Mouse (Mus musculus) heart, embryonic 14.5 days (tissue): Measurements from ENCODE around the gene Maff. TPM values are rescaled to one million over a fixed set of nuclear protein-coding genes. Genes with fewer than 3 reads are reported as not detected.
A peak's percentile ranks its signal among the peaks of the same experiment; 100 is the strongest.

Source experiments
- ATAC-seq: fragments of 200-750 bp; cut with Nextera tagmentation; 2 replicates; pipeline ENCODE4 v1.8.0; 2017; ENCODE audit warnings: low read depth, moderate TSS enrichment; ENCODE audit not compliant: insufficient number of reproducible peaks, insufficient read depth, low FRiP score
- H3K27ac ChIP-seq, 2 experiments: fragments of 200-500 bp in 1 of 2; fragments of 300-500 bp in 1 of 2; sonication (generic) in 1 of 2; replicated peaks in 1 of 2; 2 replicates each; pipeline ENCODE4 v1.5.1; 2012 to 2014; ENCODE audit warnings: low read depth in 2 of 2, low read length in 2 of 2, control low read depth in 1 of 2, mild to moderate bottlenecking in 1 of 2, mixed read lengths in 1 of 2; ENCODE audit not compliant: control insufficient read depth in 1 of 2, insufficient read depth in 1 of 2
- H3K27me3 ChIP-seq: fragments of 300-500 bp; sonication (generic); 2 replicates; pipeline ENCODE4 v1.6.1; 2014; ENCODE audit warnings: mild to moderate bottlenecking, low read length, control low read depth; ENCODE audit not compliant: control insufficient read depth, insufficient read depth
- H3K36me3 ChIP-seq: fragments of 300-500 bp; sonication (generic); 2 replicates; pipeline ENCODE4 v1.6.1; 2014; ENCODE audit warnings: mild to moderate bottlenecking, control low read depth, low read length, mixed read lengths; ENCODE audit not compliant: control insufficient read depth, insufficient read depth
- H3K4me1 ChIP-seq, 2 experiments: fragments of 200-500 bp in 1 of 2; fragments of 300-500 bp in 1 of 2; sonication (generic) in 1 of 2; 2 replicates each; pipeline ENCODE4 v1.6.1; 2012 to 2014; ENCODE audit warnings: low read length in 2 of 2, control low read depth in 1 of 2, mixed read lengths in 1 of 2; ENCODE audit not compliant: control insufficient read depth in 2 of 2, insufficient read depth in 2 of 2
- H3K4me2 ChIP-seq: fragments of 300-500 bp; sonication (generic); 2 replicates; pipeline ENCODE4 v1.6.1; 2014; ENCODE audit warnings: mild to moderate bottlenecking, low read length
- H3K4me3 ChIP-seq, 2 experiments: fragments of 200-500 bp in 1 of 2; fragments of 300-500 bp in 1 of 2; sonication (generic) in 1 of 2; 2 replicates each; pipeline ENCODE4 v1.5.1; 2012 to 2014; ENCODE audit warnings: low read length in 2 of 2, mild to moderate bottlenecking in 2 of 2, control low read depth in 1 of 2, low read depth in 1 of 2, moderate library complexity in 1 of 2; ENCODE audit not compliant: control insufficient read depth in 1 of 2, insufficient read depth in 1 of 2
- H3K9ac ChIP-seq: fragments of 300-500 bp; sonication (generic); 2 replicates; pipeline ENCODE4 v1.6.1; 2014; ENCODE audit warnings: mild to moderate bottlenecking, low read length
- H3K9me3 ChIP-seq: fragments of 300-500 bp; sonication (generic); 2 replicates; pipeline ENCODE4 v1.6.1; 2016; ENCODE audit warnings: low read length, control low read depth; ENCODE audit not compliant: control insufficient read depth
- WGBS: fragments of 180-500 bp; shearing (Covaris S2); extraction: QIAGEN DNeasy Blood & Tissue Kit; methylation state at CpG from one replicate; pipeline ENCODE4 v1.1.7; 2014; 5-methylcytosine and 5-hydroxymethylcytosine counted together
- polyA plus RNA-seq: library from polyadenylated mRNA; unstranded; fragments of >200 nt; fragmentation: Nextera tagmentation; extraction: Ambion mirVana; gene quantifications from 2 replicates; pipeline ENCODE4 v1.2.1, GENCODE M21; 2014

Maff gene
- polyA plus RNA-seq, 1 experiment from 2014 or later, result 2.2 TPM

DNA sequence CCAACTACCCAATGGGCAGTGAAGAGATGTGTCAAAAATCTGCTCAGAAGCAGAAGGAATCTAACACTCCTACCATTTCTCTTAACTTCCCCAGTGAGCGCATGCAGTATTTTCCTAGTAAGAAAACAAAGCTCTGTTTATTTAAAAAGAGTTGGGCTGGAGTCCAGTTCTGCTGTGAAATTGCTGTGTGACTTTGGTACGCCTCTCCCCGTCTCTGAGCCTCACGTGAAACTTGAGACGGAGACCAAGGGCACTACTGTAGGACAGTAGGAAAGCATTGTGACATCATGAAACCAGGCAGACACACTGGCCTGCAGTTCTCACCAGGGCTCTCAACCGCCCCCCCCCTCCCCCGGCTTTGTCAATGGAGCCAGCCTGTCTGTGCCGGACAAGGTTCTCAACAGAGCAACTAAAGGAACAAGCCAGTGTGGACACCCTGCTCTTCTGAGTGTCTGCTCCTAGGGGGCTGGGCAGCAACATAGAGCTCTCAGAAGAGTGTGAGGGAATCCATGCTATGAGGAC is 32.5 kb upstream of the Maff start:
- no peaks in the 10 kb centered on the region for H3K9me3 ChIP-seq
- peaks cover 0 to 2% of the 10 kb centered on the region in 2 experiments; a peak in 1 of 4 replicates for H3K4me1 ChIP-seq
- H3K4me2 ChIP-seq, result no peak overlapping the region
- no peak for ATAC-seq
- no peak overlapping the region for H3K27ac ChIP-seq
- no peak overlapping the region for H3K4me3 ChIP-seq
- peaks cover 12% of the 10 kb centered on the region for H3K36me3 ChIP-seq
- WGBS, result 47% methylated on average over 8 of the region's 8 CpGs
- H3K9ac ChIP-seq, result no peak overlapping the region
- H3K27me3 ChIP-seq, result no peaks in the 10 kb centered on the region

- H3K9ac ChIP-seq, result no peak overlapping the region
- no peak for ATAC-seq
These were observed 24.7 kb upstream of the Maff start for GRCm38 (mm10) chr15:79321733-79322190.

DNA sequence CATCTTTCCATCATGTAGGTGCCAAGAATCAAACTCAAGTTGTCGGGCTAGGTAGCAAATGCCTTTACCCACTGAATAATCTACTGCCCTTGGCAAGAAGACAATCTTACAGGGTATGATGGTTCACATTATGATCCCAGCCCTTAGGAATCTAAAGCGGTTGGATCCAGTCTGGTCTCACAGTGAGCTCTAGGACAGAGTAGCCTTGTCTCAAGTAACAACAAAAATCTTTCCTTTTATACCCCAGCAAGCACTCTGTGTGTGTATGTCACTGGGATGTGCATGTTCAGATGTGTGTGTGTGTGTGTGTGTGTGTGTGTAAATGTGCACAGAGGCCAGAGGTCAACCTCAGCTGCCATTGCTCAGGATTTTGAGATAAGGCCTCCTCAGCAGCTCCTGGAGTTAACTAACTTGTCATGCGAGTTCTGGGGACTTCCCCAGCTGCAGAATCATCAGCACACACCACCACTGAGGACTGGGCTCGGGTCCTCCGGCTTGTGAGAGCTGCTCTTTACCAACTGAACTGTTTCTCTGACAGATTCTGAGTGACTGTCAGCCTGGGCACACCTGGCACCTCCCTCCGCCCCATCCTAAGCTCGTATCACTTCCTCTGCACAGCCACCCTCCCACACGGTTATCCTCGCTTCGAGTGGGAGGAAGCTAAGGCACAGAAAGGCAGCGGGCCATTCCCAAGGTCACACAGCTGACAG is 24.0 kb upstream of the Maff start:
- H3K9ac ChIP-seq, result 0 out of 2 replicates have a peak overlapping the region, but pooled peaks have one; percentile 14
- H3K27ac ChIP-seq, result peak overlapping the region; percentile 15 to 87
- no peak for ATAC-seq
- peaks cover 30 to 42% of the 10 kb centered on the region in 2 experiments for H3K4me1 ChIP-seq
- no peaks in the 10 kb centered on the region for H3K36me3 ChIP-seq
- H3K4me3 ChIP-seq, result no peak overlapping the region
- H3K27me3 ChIP-seq, result no peaks in the 10 kb centered on the region
- H3K9me3 ChIP-seq, result no peaks in the 10 kb centered on the region
- H3K4me2 ChIP-seq, result no peak overlapping the region
- WGBS, result 50% methylated on average over 11 of the region's 11 CpGs

More at GRCm38 (mm10) chr15:79321733-79322190, 24.7 kb upstream of the Maff start:
- Histone ChIP-seq H3K9me3 (no peaks in the 10 kb centered on the region), H3K4me3 (no peak overlapping the region), H3K27ac (0 out of 4 replicates have a peak overlapping the region, but pooled peaks of 1 of the 2 experiments have one; percentile 87), H3K4me1 (peaks cover 26 to 36% of the 10 kb centered on the region in 2 experiments), H3K27me3 (no peaks in the 10 kb centered on the region), H3K4me2 (no peak overlapping the region), H3K36me3 (no peaks in the 10 kb centered on the region)
- 39% methylated on average over 5 of the region's 5 CpGs for WGBS

DNA sequence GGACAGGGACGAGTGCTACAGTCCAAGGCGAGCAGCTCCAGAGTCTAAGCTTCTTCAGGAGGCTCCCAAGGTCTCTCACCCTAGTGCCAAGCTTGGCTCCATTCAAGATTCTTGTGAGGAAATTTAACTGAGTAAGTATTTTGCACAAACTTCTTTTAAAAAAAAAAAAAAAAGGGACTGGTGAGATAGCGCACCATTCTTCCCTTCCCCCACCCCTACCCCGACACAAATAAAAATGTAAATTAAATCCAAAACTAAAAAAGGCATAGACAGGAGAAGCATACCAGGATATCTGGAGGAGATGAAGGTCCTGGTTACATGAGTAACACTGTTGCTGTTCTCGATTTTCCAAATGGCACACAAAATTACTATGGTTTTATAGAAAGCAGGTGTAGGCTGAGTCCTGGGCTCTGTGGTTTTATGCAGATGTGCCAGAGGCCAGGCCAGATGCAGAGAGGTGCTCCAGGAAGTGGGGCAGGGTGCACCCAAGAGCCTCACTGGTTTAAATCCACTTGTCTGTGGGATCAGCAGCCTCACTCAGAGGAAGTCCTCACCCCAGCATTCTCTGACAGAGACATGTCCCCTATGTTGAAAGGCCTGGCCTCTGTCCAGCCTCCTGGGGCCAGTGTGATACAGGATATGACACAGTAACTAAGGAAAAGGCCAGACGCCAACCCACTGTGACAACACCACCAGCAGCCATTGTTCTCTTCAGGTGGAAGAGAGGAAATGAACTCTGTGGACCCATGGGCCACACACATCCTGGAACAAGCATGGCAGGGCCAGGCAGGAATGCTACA is 23.2 kb upstream of the Maff start:
- no peaks in the 10 kb centered on the region for H3K9me3 ChIP-seq
- peaks cover 31 to 42% of the 10 kb centered on the region in 2 experiments for H3K4me1 ChIP-seq
- peak; percentile 25 for ATAC-seq
- 59% methylated on average over 6 of the region's 6 CpGs for WGBS
- 0 out of 2 replicates have a peak overlapping the region, but pooled peaks have one; percentile 14 for H3K9ac ChIP-seq
- H3K27ac ChIP-seq, result peak overlapping the region; percentile 79 to 87
- H3K4me3 ChIP-seq, result no peak overlapping the region
- H3K4me2 ChIP-seq, result no peak overlapping the region
- H3K27me3 ChIP-seq, result no peaks in the 10 kb centered on the region
- H3K36me3 ChIP-seq, result no peaks in the 10 kb centered on the region

DNA sequence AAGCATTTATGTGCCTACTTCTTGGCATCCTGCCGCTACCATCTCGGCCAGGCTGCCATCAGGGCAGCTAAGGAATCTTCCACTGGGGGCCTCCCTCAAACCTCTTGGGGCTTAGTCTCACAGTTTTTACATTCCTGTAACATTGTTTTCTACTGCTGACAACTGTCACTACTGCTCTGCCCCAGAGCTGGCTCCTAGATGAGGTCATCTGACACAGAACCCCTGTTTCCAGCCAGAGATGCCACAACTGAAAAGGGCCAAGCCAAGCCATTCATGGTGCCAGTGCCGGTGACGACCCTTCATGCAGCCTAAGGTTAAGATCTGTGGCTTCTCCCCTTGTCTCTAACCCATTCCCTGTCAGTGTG is 22.6 kb upstream of the Maff start:
- peak overlapping the region; percentile 79 to 87 for H3K27ac ChIP-seq
- no peaks in the 10 kb centered on the region for H3K9me3 ChIP-seq
- ATAC-seq, result no peak
- H3K9ac ChIP-seq, result no peak overlapping the region
- H3K36me3 ChIP-seq, result no peaks in the 10 kb centered on the region
- H3K27me3 ChIP-seq, result no peaks in the 10 kb centered on the region
- no peak overlapping the region for H3K4me3 ChIP-seq
- 45% methylated on average over 4 of the region's 4 CpGs for WGBS
- H3K4me2 ChIP-seq, result no peak overlapping the region
- H3K4me1 ChIP-seq, result peaks cover 31 to 42% of the 10 kb centered on the region in 2 experiments

- H3K4me3 ChIP-seq, result no peak overlapping the region
- ATAC-seq, result no peak
These were observed 22.0 kb upstream of the Maff start for GRCm38 (mm10) chr15:79324373-79324772.

GRCm38 (mm10) chr15:79325742-79326141 is 20.7 kb upstream of the Maff start:
- no peak overlapping the region for H3K27ac ChIP-seq
- WGBS, result 65% methylated on average over 3 of the region's 3 CpGs
- H3K4me3 ChIP-seq, result no peak overlapping the region
- H3K36me3 ChIP-seq, result no peaks in the 10 kb centered on the region
- H3K27me3 ChIP-seq, result no peaks in the 10 kb centered on the region
- H3K9ac ChIP-seq, result no peak overlapping the region
- ATAC-seq, result no peak
- H3K4me1 ChIP-seq, result peaks cover 31 to 42% of the 10 kb centered on the region in 2 experiments
- H3K4me2 ChIP-seq, result no peak overlapping the region
- H3K9me3 ChIP-seq, result no peaks in the 10 kb centered on the region

More at GRCm38 (mm10) chr15:79324373-79324772, 22.0 kb upstream of the Maff start:
- peak overlapping the region; percentile 79 to 87; a peak in 3 of 4 replicates for H3K27ac ChIP-seq
- H3K9me3 ChIP-seq, result no peaks in the 10 kb centered on the region
- H3K36me3 ChIP-seq, result no peaks in the 10 kb centered on the region
- no peak overlapping the region for H3K9ac ChIP-seq
- whole genome bisulfite sequencing, result 80% methylated on average over 3 of the region's 3 CpGs
- H3K27me3 ChIP-seq, result no peaks in the 10 kb centered on the region
- H3K4me1 ChIP-seq, result peaks cover 31 to 42% of the 10 kb centered on the region in 2 experiments
- H3K4me2 ChIP-seq, result no peak overlapping the region
